Mouse (Mus musculus) gastrocnemius, adult 8-10 months (tissue): Measurements from ENCODE around the gene Sugp2. TPM values are rescaled to one million over a fixed set of nuclear protein-coding genes. Genes with fewer than 3 reads are reported as not detected.

Experiments
- DNase-seq, 2 experiments: peaks; one replicate each; pipeline ENCODE4 v3.0.0; 2022; ENCODE audit warnings: low spot score in 2 of 2
- total RNA-seq, 4 experiments: library from RNA; stranded (reverse); gene quantifications; 2 replicates each; pipeline ENCODE4 v1.2.4; 2022

The Sugp2 gene
- total RNA-seq, 4 experiments from 2014 or later, result 41.1 to 50.5 (median 42.9) TPM

GRCm38 (mm10) chr8:70279266-70279665 lies 45.2 kb downstream of the Sugp2 start:
- no peak for DNase-seq

- no peak for DNase-seq
These were observed 47.0 kb downstream of the Sugp2 start for GRCm38 (mm10) chr8:70281001-70281400.

- peak; percentile 85 to 87 for DNase-seq
These were observed 48.6 kb downstream of the Sugp2 start, which contains the start of gene Homer3 for GRCm38 (mm10) chr8:70282603-70283135. Gene Homer3, plus strand, starts transcription at chr8:70282827.

- peak in 1 of 2 experiments; percentile 31 for DNase-seq
These were observed 49.4 kb downstream of the Sugp2 start for GRCm38 (mm10) chr8:70283136-70284077.

GRCm38 (mm10) chr8:70284421-70284820 lies 50.4 kb downstream of the Sugp2 start:
- DNase-seq, result no peak

- DNase-seq, result no peak
These were observed 51.3 kb downstream of the Sugp2 start for GRCm38 (mm10) chr8:70285304-70285703.

- DNase-seq, result no peak
These were observed 52.7 kb downstream of the Sugp2 start for GRCm38 (mm10) chr8:70286737-70287136.

- no peak for DNase-seq
These were observed 60.0 kb downstream of the Sugp2 start for GRCm38 (mm10) chr8:70293988-70294405.

GRCm38 (mm10) chr8:70300881-70301280 lies 66.9 kb downstream of the Sugp2 start:
- no peak for DNase-seq

GRCm38 (mm10) chr8:70302358-70302890 lies 68.4 kb downstream of the Sugp2 start, which contains the start of the genes Ddx49 and Cope:
Gene Ddx49, minus strand, starts transcription at chr8:70302489.
Gene Cope, plus strand, starts transcription at chr8:70302518.
- DNase-seq, result peak; percentile 85 to 88

- DNase-seq, result no peak
These were observed 68.9 kb downstream of the Sugp2 start for GRCm38 (mm10) chr8:70302901-70303300.

- no peak for DNase-seq
These were observed 75.3 kb downstream of the Sugp2 start for GRCm38 (mm10) chr8:70309311-70309710.

- DNase-seq, result peak; percentile 89 to 95
These were observed 79.4 kb downstream of the Sugp2 start for GRCm38 (mm10) chr8:70313399-70313798.

GRCm38 (mm10) chr8:70315624-70316510 lies 81.8 kb downstream of the Sugp2 start, which contains the start of gene Cers1:
Gene Cers1, plus strand, starts transcription at chr8:70315775.
- peak; percentile 63 to 77 for DNase-seq

- DNase-seq, result peak; percentile 41 to 44
These were observed 82.8 kb downstream of the Sugp2 start for GRCm38 (mm10) chr8:70316511-70317504.

GRCm38 (mm10) chr8:70317872-70318271 lies 83.8 kb downstream of the Sugp2 start:
- peak; percentile 33 to 63 for DNase-seq

GRCm38 (mm10) chr8:70323716-70324115 lies 89.7 kb downstream of the Sugp2 start:
- DNase-seq, result no peak

GRCm38 (mm10) chr8:70327512-70327911 lies 93.5 kb downstream of the Sugp2 start:
- DNase-seq, result no peak

GRCm38 (mm10) chr8:70329124-70329834 lies 95.3 kb downstream of the Sugp2 start, which contains the start of gene Gdf1:
Gene Gdf1, plus strand, starts transcription at chr8:70329817.
- DNase-seq, result no peak
